Mouse (Mus musculus): Measurements from ENCODE around the gene BC037034. TPM values are rescaled to one million over a fixed set of nuclear protein-coding genes. Genes with fewer than 3 reads are reported as not detected.

Gene BC037034
- total and polyA plus RNA-seq, 3 experiments = 4.5 to 15.4 (median 11.2) TPM

DNA sequence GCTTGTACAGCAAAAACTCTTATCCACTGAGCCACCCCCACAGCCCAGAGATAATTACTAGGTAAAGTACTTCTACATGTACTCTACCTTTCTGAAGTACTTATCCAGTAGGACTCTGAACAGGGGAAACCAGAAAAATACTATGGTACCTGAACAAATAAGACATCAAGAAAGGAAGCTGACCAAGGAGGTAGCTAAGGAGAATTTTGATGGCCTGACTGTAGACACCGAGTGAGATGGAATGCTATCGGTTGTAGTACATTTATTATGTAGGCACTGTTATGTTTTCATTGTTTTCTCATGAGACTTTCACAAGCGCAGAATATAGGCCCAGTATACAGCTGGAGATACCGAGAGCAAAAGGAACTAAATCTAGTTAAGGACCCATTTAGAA lies 6.3 kb downstream of the BC037034 start:
- Histone ChIP-seq H3K36me3 (replicated peaks in 1 of 2; ENCODE audit: control insufficient read depth in 1 of 2, insufficient read depth in 1 of 2, low read length in 1 of 2) (peaks cover 42 to 56% of the 10 kb centered on the region in 2 experiments), H3K4me3 (replicated peaks in 1 of 3; ENCODE audit: low read depth in 2 of 3, low read length in 2 of 3, poor library complexity in 1 of 3) (no peak overlapping the region), H3K27me3 (replicated peaks) (no peaks in the 10 kb centered on the region), H3K4me2 (ENCODE audit: insufficient read depth, low read depth, poor library complexity, severe bottlenecking) (no peak overlapping the region), H3K27ac (ENCODE audit: insufficient read depth, low read depth) (0 out of 2 replicates have a peak overlapping the region, but pooled peaks have one; percentile 4), H3K9ac (ENCODE audit: insufficient read depth, low read depth) (no peak overlapping the region), H3K4me1 (ENCODE audit: control insufficient read depth in 1 of 2, insufficient read depth in 2 of 2) (peaks cover 11 to 57% of the 10 kb centered on the region in 2 experiments), H3K79me2 (replicated peaks; ENCODE audit: control insufficient read depth, extremely low read depth, insufficient read depth, poor library complexity, severe bottlenecking) (0 out of 2 replicates have a peak, but pooled peaks cover under 1% of the 10 kb centered on the region), H3K9me3 (replicated peaks; ENCODE audit: low read length) (peaks cover 2% of the 10 kb centered on the region)
- dilution Hi-C loops (cut with MboI; ENCODE audit: extremely low pct_ligation_motif_present, extremely low pct_unique_long_range_greater_than_20kb, low sequenced_read_pairs) = no loop called here
- in situ Hi-C loops (cut with MboI; ENCODE audit: low pct_ligation_motif_present, low pct_unique_long_range_greater_than_20kb, low sequenced_read_pairs) = no loop called here
- DNase-seq (ENCODE audit: extremely low read depth) = no peak
- TF ChIP-seq MAFK (IDR thresholded peaks at IDR 0.05; ENCODE audit: insufficient replicate concordance, low read length) (no peak), SMC3 (IDR thresholded peaks at IDR 0.05; ENCODE audit: low read depth, low read length) (no peak), MXI1 (IDR thresholded peaks at IDR 0.05; ENCODE audit: low read depth, low read length) (no peak)

DNA sequence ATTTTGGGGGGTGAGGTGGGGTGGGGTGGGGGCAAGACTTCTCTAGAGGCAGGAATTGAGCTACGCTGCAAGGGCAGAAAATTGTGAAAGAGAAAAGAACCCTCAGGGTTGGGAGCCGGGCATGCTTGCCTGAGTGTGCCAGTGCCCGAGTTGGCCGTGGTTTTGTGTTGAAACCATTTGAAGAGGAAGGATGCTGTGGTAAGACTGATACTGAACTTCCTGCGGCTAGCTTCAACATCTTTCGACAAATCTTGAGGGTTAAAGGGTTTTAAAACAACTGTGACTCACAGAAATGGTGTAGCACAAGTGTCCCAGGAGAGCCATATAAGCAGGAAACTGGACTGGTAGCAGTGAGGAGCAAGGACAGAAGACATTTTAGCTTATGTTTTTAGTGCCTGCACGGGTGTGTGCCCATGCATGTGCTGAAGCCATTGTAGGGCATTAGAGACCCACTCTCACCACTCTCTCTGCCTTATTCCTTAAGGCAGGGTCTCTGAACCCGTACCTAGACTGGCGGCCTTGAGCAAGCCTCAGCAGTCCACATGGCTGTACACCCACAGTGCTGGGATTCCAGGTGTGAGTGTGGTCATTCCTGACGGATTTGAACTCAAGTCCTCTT lies 6.8 kb downstream of the BC037034 start:
- dilution Hi-C loops (cut with MboI; ENCODE audit: extremely low pct_ligation_motif_present, extremely low pct_unique_long_range_greater_than_20kb, low sequenced_read_pairs) (no loop called here), in situ Hi-C loops (cut with MboI; ENCODE audit: low pct_ligation_motif_present, low pct_unique_long_range_greater_than_20kb, low sequenced_read_pairs) (no loop called here)
- Histone ChIP-seq H3K9ac (ENCODE audit: insufficient read depth, low read depth) (no peak overlapping the region), H3K79me2 (replicated peaks; ENCODE audit: control insufficient read depth, extremely low read depth, insufficient read depth, poor library complexity, severe bottlenecking) (no peaks in the 10 kb centered on the region), H3K27ac (ENCODE audit: insufficient read depth, low read depth) (peak overlapping the region; percentile 4; the same call in 1 of the 2 replicates), H3K36me3 (replicated peaks in 1 of 2; ENCODE audit: control insufficient read depth in 1 of 2, insufficient read depth in 1 of 2, low read length in 1 of 2) (peaks cover 38 to 51% of the 10 kb centered on the region in 2 experiments), H3K9me3 (replicated peaks; ENCODE audit: low read length) (peaks cover 2% of the 10 kb centered on the region), H3K4me3 (replicated peaks in 1 of 3; ENCODE audit: low read depth in 2 of 3, low read length in 2 of 3, poor library complexity in 1 of 3) (no peak overlapping the region), H3K4me1 (ENCODE audit: control insufficient read depth in 1 of 2, insufficient read depth in 2 of 2) (peaks cover 7 to 52% of the 10 kb centered on the region in 2 experiments; a peak in 3 of 4 replicates), H3K27me3 (replicated peaks) (no peaks in the 10 kb centered on the region), H3K4me2 (ENCODE audit: insufficient read depth, low read depth, poor library complexity, severe bottlenecking) (peak overlapping the region; percentile 84; the same call in 1 of the 2 replicates)
- TF ChIP-seq PAX5 (IDR thresholded peaks at IDR 0.05; ENCODE audit: low read length) (no peak), CTCF (conservative IDR thresholded peaks at IDR 0.05 in 1 of 2, IDR thresholded peaks at IDR 0.05 in 1 of 2; ENCODE audit: low read depth in 2 of 2, low read length in 2 of 2) (no peak), ELF1 (IDR thresholded peaks at IDR 0.05; ENCODE audit: low read depth, low read length) (no peak), KAT2A (IDR thresholded peaks at IDR 0.05; ENCODE audit: insufficient replicate concordance, low read length) (no peak), E2F4 (IDR thresholded peaks at IDR 0.05; ENCODE audit: insufficient replicate concordance, low read depth, low read length) (no peak), MAFK (IDR thresholded peaks at IDR 0.05; ENCODE audit: insufficient replicate concordance, low read length) (no peak), MEF2A (IDR thresholded peaks at IDR 0.05; ENCODE audit: borderline replicate concordance, low read depth, low read length) (no peak), MYC (IDR thresholded peaks at IDR 0.05; ENCODE audit: low read depth, low read length) (no peak), TCF12 (IDR thresholded peaks at IDR 0.05; ENCODE audit: low read depth, low read length) (no peak), ZC3H11A (IDR thresholded peaks at IDR 0.05; ENCODE audit: low read depth, low read length) (no peak), SIN3A (IDR thresholded peaks at IDR 0.05; ENCODE audit: low read length) (no peak), IRF4 (IDR thresholded peaks at IDR 0.05; ENCODE audit: low read depth, low read length) (no peak), MXI1 (IDR thresholded peaks at IDR 0.05; ENCODE audit: low read depth, low read length) (no peak)
- DNase-seq (ENCODE audit: extremely low read depth) = peak; percentile 48

Measured in CH12.LX (cell line).